Mouse (Mus musculus): Measurements from ENCODE around the gene Atp10b.
A peak's percentile ranks its signal among the peaks of the same experiment; 100 is the strongest.

GRCm38 (mm10) chr11:43213134-43213533, 63.5 kb downstream of the Atp10b start:
- TF ChIP-seq CTCF (IDR thresholded peaks at IDR 0.05; ENCODE audit: insufficient read depth, low read length) (peak; percentile 63), POLR2A (IDR thresholded peaks at IDR 0.05; ENCODE audit: borderline replicate concordance, extremely low read depth, low read depth, low read length) (no peak)

Measured in lung, adult 2 months (tissue).